In genomic region chrX:44367646-44368521, GRCm38 (mm10) we compare ENCODE assay signal across 8 mouse cellular contexts. TPM values are rescaled to one million over a fixed set of nuclear protein-coding genes. Genes with fewer than 3 reads are reported as not detected.
A peak's percentile ranks its signal among the peaks of the same experiment; 100 is the strongest.
DNase-seq lines count a peak whose midpoint lies in the region; ATAC-seq lines count a peak whose summit lies in the region.

Gene Dcaf12l2, minus strand, starts transcription at chrX:44368342.

- H3K27me3 ChIP-seq in forebrain, embryonic 11.5 days (ENCODE audit: control insufficient read depth, insufficient read depth, low read length), result no peaks in the 10 kb centered on the region
- H3K27me3 ChIP-seq in intestine, embryonic 14.5 days (replicated peaks; ENCODE audit: control insufficient read depth, insufficient read depth, low read length), result no peaks in the 10 kb centered on the region
- no peaks in the 10 kb centered on the region for H3K27me3 ChIP-seq in liver, embryonic 13.5 days

- peak; percentile 95 for ATAC-seq in forebrain, embryonic 11.5 days (replicated peaks; ENCODE audit: low FRiP score)
- ATAC-seq in intestine, embryonic 14.5 days (replicated peaks; ENCODE audit: low FRiP score, low TSS enrichment, low read depth), result peak; percentile 91
- ATAC-seq in liver, embryonic 13.5 days (ENCODE audit: low read depth), result no peak
- no peak for ATAC-seq in erythroid progenitor cell, adult 5-6 weeks (replicated peaks; ENCODE audit: low FRiP score, poor library complexity, severe bottlenecking)

- DNase-seq in cerebellum, adult 11 months, result peak; percentile 2
- DNase-seq in cerebellum, adult 9-10 months, result no peak
- DNase-seq in R1 (ENCODE audit: low read depth, low spot score), result peak; percentile 47
- DNase-seq in forebrain, embryonic 11.5 days (ENCODE audit: low spot score), result peak; percentile 59
- DNase-seq in intestine, embryonic 14.5 days (ENCODE audit: low spot score), result peak; percentile 72
- DNase-seq in liver, embryonic 13.5 days, result no peak
- DNase-seq in retina, embryonic 14.5 days (ENCODE audit: low spot score), result peak; percentile 57

- H3K9ac ChIP-seq in forebrain, embryonic 11.5 days (ENCODE audit: low read length), result peak within 1 kb of the TSS; percentile 54
- H3K9ac ChIP-seq in intestine, embryonic 14.5 days (ENCODE audit: low read length), result peak within 1 kb of the TSS; percentile 50
- H3K9ac ChIP-seq in liver, embryonic 13.5 days, result no peak within 1 kb of the TSS

- no peak within 1 kb of the TSS for H3K27ac ChIP-seq in forebrain, embryonic 11.5 days (ENCODE audit: low read depth, low read length)
- H3K27ac ChIP-seq in intestine, embryonic 14.5 days (ENCODE audit: low read depth), result no peak within 1 kb of the TSS
- no peak within 1 kb of the TSS for H3K27ac ChIP-seq in liver, embryonic 13.5 days

- peak within 1 kb of the TSS; percentile 41 for H3K4me3 ChIP-seq in forebrain, embryonic 11.5 days (ENCODE audit: low read depth, low read length)
- peak within 1 kb of the TSS; percentile 41 for H3K4me3 ChIP-seq in intestine, embryonic 14.5 days (ENCODE audit: low read depth, low read length)
- peak within 1 kb of the TSS; percentile 37 for H3K4me3 ChIP-seq in liver, embryonic 13.5 days (replicated peaks)

- no peaks in the 10 kb centered on the region for H3K9me3 ChIP-seq in forebrain, embryonic 11.5 days (ENCODE audit: control insufficient read depth, low read length)
- H3K9me3 ChIP-seq in intestine, embryonic 14.5 days (ENCODE audit: control insufficient read depth, low read length), result no peaks in the 10 kb centered on the region
- no peaks in the 10 kb centered on the region for H3K9me3 ChIP-seq in liver, embryonic 13.5 days (replicated peaks)

- 22% methylated on average over 54 of the region's 57 CpGs for WGBS in forebrain, embryonic 11.5 days
- WGBS in intestine, embryonic 14.5 days, result 21% methylated on average over 38 of the region's 57 CpGs
- 20% methylated on average over 50 of the region's 57 CpGs for WGBS in liver, embryonic 13.5 days (ENCODE audit: insufficient replicate concordance)

- no peaks in the 10 kb centered on the region for H3K4me1 ChIP-seq in forebrain, embryonic 11.5 days (replicated peaks; ENCODE audit: control insufficient read depth, insufficient read depth, low read length)
- no peaks in the 10 kb centered on the region for H3K4me1 ChIP-seq in intestine, embryonic 14.5 days (replicated peaks; ENCODE audit: control insufficient read depth, insufficient read depth, low read length)
- H3K4me1 ChIP-seq in liver, embryonic 13.5 days (replicated peaks), result no peaks in the 10 kb centered on the region

- H3K36me3 ChIP-seq in forebrain, embryonic 11.5 days (ENCODE audit: control insufficient read depth, insufficient read depth, low read length), result no peaks in the 10 kb centered on the region
- H3K36me3 ChIP-seq in intestine, embryonic 14.5 days (ENCODE audit: control insufficient read depth, insufficient read depth, low read length), result no peaks in the 10 kb centered on the region
- H3K36me3 ChIP-seq in liver, embryonic 13.5 days, result no peaks in the 10 kb centered on the region

- H3K4me2 ChIP-seq in forebrain, embryonic 11.5 days (ENCODE audit: low read depth, low read length, severe bottlenecking), result peak within 1 kb of the TSS; percentile 59
- peak within 1 kb of the TSS; percentile 55 for H3K4me2 ChIP-seq in intestine, embryonic 14.5 days (ENCODE audit: low read length)
- H3K4me2 ChIP-seq in liver, embryonic 13.5 days, result peak within 1 kb of the TSS; percentile 47

RNA-seq across cellular contexts. Expression of gene Dcaf12l2, which starts in this region (rescaled TPM):
- polyA plus RNA-seq in forebrain, embryonic 11.5 days (2014; fragmentation: Nextera tagmentation; extraction: Ambion mirVana), result 1.1 and 1.6 TPM in 2 replicates
- polyA plus RNA-seq in intestine, embryonic 14.5 days (2014; fragmentation: Nextera tagmentation; extraction: Ambion mirVana), result 1.7 and 1.8 TPM in 2 replicates
- 0.20 and 0.25 TPM in 2 replicates for polyA plus RNA-seq in liver, embryonic 13.5 days (2015; fragmentation: Nextera tagmentation; extraction: Ambion mirVana)
- not detected in 2 replicates for total RNA-seq in erythroid progenitor cell, adult 5-6 weeks (2015; ENCODE audit: low replicate concordance)
- not detected in 2 replicates for total RNA-seq in erythroid progenitor cell, adult 5-6 weeks (2017; ENCODE audit: low replicate concordance)

Comparison
In these comparisons a context has a peak if more than half of its experiments do, and no peak if none do; other contexts are left out.
1. DNase-seq: peak in cerebellum, adult 11 months (single experiment), R1 (single experiment), forebrain, embryonic 11.5 days (single experiment), intestine, embryonic 14.5 days (single experiment) and retina, embryonic 14.5 days (single experiment); none in cerebellum, adult 9-10 months (single experiment) and liver, embryonic 13.5 days (single experiment).
2. ATAC-seq: peak in forebrain, embryonic 11.5 days (single experiment) and intestine, embryonic 14.5 days (single experiment); none in liver, embryonic 13.5 days (single experiment) and erythroid progenitor cell, adult 5-6 weeks (single experiment).
3. Peak in every context shown above with its lines, with median percentiles within 50 percentile points of each other: H3K4me2 ChIP-seq and H3K4me3 ChIP-seq.